Mouse (Mus musculus): ENCODE measurements around the gene Akt2. TPM values are rescaled to one million over a fixed set of nuclear protein-coding genes. Genes with fewer than 3 reads are reported as not detected.

The Akt2 gene
- polyA plus RNA-seq, 1 experiment from 2014 or later: 95.0 TPM

- Histone ChIP-seq H3K4me3 (peak overlapping the region; percentile 58), H3K9me3 (replicated peaks) (no peaks in the 10 kb centered on the region), H3K27ac (peak overlapping the region; percentile 84), H3K36me3 (no peaks in the 10 kb centered on the region), H3K27me3 (ENCODE audit: low read depth, poor library complexity, severe bottlenecking) (no peaks in the 10 kb centered on the region), H3K4me1 (peaks cover 12% of the 10 kb centered on the region)
- peak; percentile 34 for DNase-seq (ENCODE audit: low spot score)
- 50% methylated on average over 14 of the region's 14 CpGs for WGBS
These were observed 97.0 kb downstream of the Akt2 start for GRCm38 (mm10) chr7:27688246-27688788.

- WGBS: 3% methylated on average over 19 of the region's 19 CpGs
- H3K36me3 ChIP-seq: no peaks in the 10 kb centered on the region
- peak within 1 kb of the TSS; percentile 58 for H3K4me3 ChIP-seq
- H3K27ac ChIP-seq: peak within 1 kb of the TSS; percentile 84
- peak; percentile 89 for DNase-seq (ENCODE audit: low spot score)
- H3K27me3 ChIP-seq (ENCODE audit: low read depth, poor library complexity, severe bottlenecking): no peaks in the 10 kb centered on the region
- H3K9me3 ChIP-seq (replicated peaks): no peaks in the 10 kb centered on the region
- peaks cover 12% of the 10 kb centered on the region for H3K4me1 ChIP-seq
These were observed 97.7 kb downstream of the Akt2 start, which contains the start of gene Zfp607b for GRCm38 (mm10) chr7:27688815-27689612. Gene Zfp607b, plus strand, starts transcription at chr7:27689340.

Other genes with a start within 250 kb of the Akt2 start
- 46.1 and 61.2 TPM in 2 replicates for gene Shkbp1, start 235.5 kb upstream of the Akt2 start, polyA plus RNA-seq (2016; fragmentation: Nextera tagmentation; extraction: Ambion mirVana)
- gene Gm20479, start 234.1 kb upstream of the Akt2 start, polyA plus RNA-seq (2016; fragmentation: Nextera tagmentation; extraction: Ambion mirVana): not detected in 2 replicates
- gene Sptbn4, start 143.9 kb upstream of the Akt2 start, polyA plus RNA-seq (2016; fragmentation: Nextera tagmentation; extraction: Ambion mirVana): 0.15 and 0.19 TPM in 2 replicates
- gene Blvrb, start 143.6 kb upstream of the Akt2 start, polyA plus RNA-seq (2016; fragmentation: Nextera tagmentation; extraction: Ambion mirVana): 33.3 and 34.9 TPM in 2 replicates
- gene Sertad3, start 117.8 kb upstream of the Akt2 start, polyA plus RNA-seq (2016; fragmentation: Nextera tagmentation; extraction: Ambion mirVana): 20.1 and 29.7 TPM in 2 replicates
- gene Sertad1, start 104.6 kb upstream of the Akt2 start, polyA plus RNA-seq (2016; fragmentation: Nextera tagmentation; extraction: Ambion mirVana): 25.0 and 29.8 TPM in 2 replicates
- gene Prx, start 92.2 kb upstream of the Akt2 start, polyA plus RNA-seq (2016; fragmentation: Nextera tagmentation; extraction: Ambion mirVana): 3.5 and 4.3 TPM in 2 replicates
- 0.54 and 0.79 TPM in 2 replicates for gene Hipk4, start 68.3 kb upstream of the Akt2 start, polyA plus RNA-seq (2016; fragmentation: Nextera tagmentation; extraction: Ambion mirVana)
- gene Pld3, start 38.3 kb upstream of the Akt2 start, polyA plus RNA-seq (2016; fragmentation: Nextera tagmentation; extraction: Ambion mirVana): 31.6 and 49.5 TPM in 2 replicates
- gene 2310022A10Rik, start 38.3 kb upstream of the Akt2 start, polyA plus RNA-seq (2016; fragmentation: Nextera tagmentation; extraction: Ambion mirVana): 40.8 and 41.2 TPM in 2 replicates
- gene Ttc9b, start 62.4 kb downstream of the Akt2 start, polyA plus RNA-seq (2016; fragmentation: Nextera tagmentation; extraction: Ambion mirVana): 0.23 TPM in 1 of 2 replicates, not detected in the other
- gene Map3k10, start 83.0 kb downstream of the Akt2 start, polyA plus RNA-seq (2016; fragmentation: Nextera tagmentation; extraction: Ambion mirVana): 9.2 and 12.3 TPM in 2 replicates
- gene Zfp607b, start 97.8 kb downstream of the Akt2 start, polyA plus RNA-seq (2016; fragmentation: Nextera tagmentation; extraction: Ambion mirVana): 2.5 and 3.3 TPM in 2 replicates
- 38.2 and 49.5 TPM in 2 replicates for gene Zfp60, start 139.8 kb downstream of the Akt2 start, polyA plus RNA-seq (2016; fragmentation: Nextera tagmentation; extraction: Ambion mirVana)
- 1.7 and 1.9 TPM in 2 replicates for gene Zfp626, start 215.6 kb downstream of the Akt2 start, polyA plus RNA-seq (2016; fragmentation: Nextera tagmentation; extraction: Ambion mirVana)
- gene Zfp59, start 247.1 kb downstream of the Akt2 start, polyA plus RNA-seq (2016; fragmentation: Nextera tagmentation; extraction: Ambion mirVana): 8.6 and 11.0 TPM in 2 replicates